Mouse (Mus musculus) olfactory bulb, adult 2 months (tissue): ENCODE measurements around the gene P4hb.

Source experiments
- CTCF ChIP-seq: fragments of 200-500 bp; IDR thresholded peaks from 2 replicates; pipeline ENCODE4 v1.5.1; 2012; ENCODE audit warnings: low read depth, mild to moderate bottlenecking, low read length, moderate library complexity; ENCODE audit not compliant: insufficient read depth
- POLR2A ChIP-seq: fragments of 200-500 bp; IDR thresholded peaks from 2 replicates; pipeline ENCODE4 v1.6.1; 2012; ENCODE audit warnings: mild to moderate bottlenecking, low read depth, low read length, moderate library complexity; ENCODE audit not compliant: insufficient read depth

DNA sequence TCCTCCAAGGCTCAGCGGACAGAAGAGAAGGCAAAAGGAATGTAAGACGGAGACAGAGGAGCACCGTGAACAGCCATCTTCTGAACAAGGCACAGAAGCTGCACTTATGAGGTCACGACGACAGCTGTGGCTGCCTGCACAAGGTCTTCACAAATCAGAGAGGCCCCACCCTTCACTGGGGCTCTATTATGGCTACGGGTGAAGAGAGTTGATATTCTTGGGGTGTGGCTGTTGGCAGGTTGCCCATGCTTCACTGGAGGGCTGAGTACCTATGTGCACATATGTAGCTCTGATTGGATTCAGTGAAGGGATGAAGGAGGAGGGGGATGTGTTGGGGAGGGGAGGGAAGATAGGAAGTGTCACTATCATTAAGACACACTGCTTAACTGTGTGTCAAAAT lies 54.5 kb downstream of the P4hb start:
- TF ChIP-seq POLR2A, result no peak
- no peak for TF ChIP-seq CTCF
